Mouse (Mus musculus) small intestine, adult 10 weeks (tissue): ENCODE data around the gene Sqor. TPM values are rescaled to one million over a fixed set of nuclear protein-coding genes. Genes with fewer than 3 reads are reported as not detected.

ENCODE experiments used
- polyA plus RNA-seq: library from polyadenylated mRNA; stranded (reverse); fragments of 350-450 nt; fragmentation: Illumina TruSeq; extraction: RNeasy Lipid Tissue Mini Kit (QIAGEN cat#74804); gene quantifications from one replicate; pipeline ENCODE4 v1.2.3, GENCODE M21; 2014; ENCODE audit warnings: low replicate concordance

The Sqor gene
- 105 TPM for polyA plus RNA-seq

GRCm38 (mm10) chr2:122765071-122765793 lies at the start of gene Sqor:
TSS of gene Sqor (plus strand) at chr2:122765237.

DNA sequence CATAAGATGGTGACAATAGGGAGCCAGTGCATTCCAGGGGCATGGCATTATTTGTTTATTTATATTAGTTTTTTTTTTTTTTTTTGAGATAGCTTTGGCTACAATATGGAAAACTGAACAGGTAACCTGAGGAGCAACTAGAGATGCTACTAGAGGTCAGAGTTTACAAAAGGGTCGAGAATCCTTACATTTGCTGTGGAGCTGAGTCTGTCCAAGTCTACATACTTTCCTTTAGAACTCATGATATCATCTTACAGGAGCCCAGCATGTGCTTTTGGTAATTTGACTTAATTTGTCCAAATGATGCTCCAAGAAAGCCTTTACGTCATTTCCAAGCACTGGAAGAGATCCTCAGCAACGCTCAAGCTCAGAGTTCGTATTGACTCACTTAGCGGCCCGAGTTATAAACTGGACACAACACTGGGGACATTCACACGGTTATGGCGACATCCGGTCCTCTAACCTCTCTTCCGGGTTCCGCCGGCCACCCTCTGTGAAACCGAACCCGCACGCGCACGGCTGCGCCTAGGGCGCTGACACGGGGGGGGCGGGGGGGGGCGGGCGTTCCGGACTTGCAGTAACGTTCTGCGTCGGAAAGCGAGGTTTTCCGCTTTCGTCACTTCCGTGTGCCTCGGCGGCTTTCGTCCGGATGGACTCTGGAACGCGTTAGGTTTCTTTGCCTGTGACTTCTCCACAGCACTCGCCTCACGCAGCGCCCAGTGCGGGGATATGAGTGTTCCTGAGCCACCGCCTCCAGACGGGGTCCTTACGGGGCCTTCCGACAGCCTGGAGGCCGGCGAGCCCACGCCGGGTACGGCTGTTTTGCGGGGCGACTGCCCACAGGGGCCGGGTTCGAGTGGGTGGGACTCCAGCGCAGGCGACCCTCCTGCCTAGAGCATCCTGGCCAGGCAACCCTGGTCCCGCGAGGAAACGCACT lies 26.9 kb upstream of the Sqor start, which contains the start of gene Bloc1s6:
TSS of gene Bloc1s6 (plus strand) at position 610 of the 937 bp plus-strand sequence.

Other genes starting within 250 kb of the Sqor start
- gene Gatm, start 153.9 kb upstream of the Sqor start, polyA plus RNA-seq: 28.7 TPM
- gene AA467197, start 128.3 kb upstream of the Sqor start, polyA plus RNA-seq: 190 TPM
- gene Slc30a4, start 62.6 kb upstream of the Sqor start, polyA plus RNA-seq: 203 TPM
- gene Bloc1s6, start 26.7 kb upstream of the Sqor start, polyA plus RNA-seq: 77.8 TPM